ENCODE assay signal across 8 mouse cellular contexts in genomic region chr5:134932179-134932902, GRCm38 (mm10). TPM values are rescaled to one million over a fixed set of nuclear protein-coding genes. Genes with fewer than 3 reads are reported as not detected.
DNase-seq lines count a peak whose midpoint lies in the region; ATAC-seq and TF ChIP-seq lines count a peak whose summit lies in the region.

Gene Mettl27 (plus strand): TSS chr5:134932368.

- peak; percentile 88 to 89 for DNase-seq in B cell, adult 2 months
- DNase-seq in brain, adult 2 months (ENCODE audit: low read depth, low spot score) = peak; percentile 89
- DNase-seq in liver, adult 2 months (ENCODE audit: extremely low read depth, low read depth, low spot score) = peak; percentile 91
- peak; percentile 83 for DNase-seq in splenic B cell, adult 2 months (ENCODE audit: low read depth, low spot score)

- TF ChIP-seq POLR2A in liver, adult 2 months (IDR thresholded peaks at IDR 0.05; ENCODE audit: extremely low read depth, insufficient read depth, low read length) = peak; percentile 55
- peak; percentile 45 for TF ChIP-seq POLR2A in myocyte (IDR thresholded peaks at IDR 0.05; ENCODE audit: insufficient read length, low read depth)

- H3K4me3 ChIP-seq in heart, embryonic 11.5 days (ENCODE audit: low read depth, low read length) = peak within 1 kb of the TSS; percentile 64
- peak within 1 kb of the TSS; percentile 83 for H3K4me3 ChIP-seq in kidney, embryonic 16.5 days (ENCODE audit: low read length)
- H3K4me3 ChIP-seq in liver, adult 2 months (ENCODE audit: insufficient read depth, low read depth, low read length) = peak within 1 kb of the TSS; percentile 94
- H3K4me3 ChIP-seq in myocyte = peak within 1 kb of the TSS; percentile 69

- peak within 1 kb of the TSS; percentile 55 for H3ac ChIP-seq in myocyte (ENCODE audit: control insufficient read depth, insufficient read length)

- TF ChIP-seq CTCF in liver, adult 2 months (IDR thresholded peaks at IDR 0.05; ENCODE audit: low read depth, low read length) = no peak

- peak within 1 kb of the TSS; percentile 74 for H3K9ac ChIP-seq in heart, embryonic 11.5 days (ENCODE audit: low read depth, low read length)
- H3K9ac ChIP-seq in kidney, embryonic 16.5 days (replicated peaks; ENCODE audit: low read length) = peak within 1 kb of the TSS; percentile 85
- peak within 1 kb of the TSS; percentile 96 for H3K9ac ChIP-seq in liver, adult 2 months (ENCODE audit: low read depth, low read length)

- peak within 1 kb of the TSS; percentile 65 for H3K27ac ChIP-seq in heart, embryonic 11.5 days (ENCODE audit: low read depth, low read length)
- peak within 1 kb of the TSS; percentile 84 for H3K27ac ChIP-seq in kidney, embryonic 16.5 days (ENCODE audit: low read length)
- H3K27ac ChIP-seq in liver, adult 2 months (replicated peaks; ENCODE audit: insufficient read depth, low read depth, low read length) = peak within 1 kb of the TSS; percentile 76

- H3K4me1 ChIP-seq in heart, embryonic 11.5 days (ENCODE audit: control insufficient read depth, insufficient read depth, low read length) = no peaks in the 10 kb centered on the region; the same call in 1 of the 2 replicates
- 0 out of 2 replicates have a peak, but pooled peaks cover 6% of the 10 kb centered on the region for H3K4me1 ChIP-seq in kidney, embryonic 16.5 days (ENCODE audit: insufficient read depth, low read length)
- no peaks in the 10 kb centered on the region for H3K4me1 ChIP-seq in liver, adult 2 months (ENCODE audit: control insufficient read depth, insufficient read depth, low read length)

- WGBS in heart, embryonic 11.5 days (ENCODE audit: insufficient replicate concordance) = under 1% methylated on average over 41 of the region's 41 CpGs
- WGBS in kidney, embryonic 16.5 days = under 1% methylated on average over 41 of the region's 41 CpGs
- under 1% methylated on average over 41 of the region's 41 CpGs for WGBS in liver, adult 2 months

- H3K27me3 ChIP-seq in heart, embryonic 11.5 days (ENCODE audit: control insufficient read depth, insufficient read depth, low read length) = no peaks in the 10 kb centered on the region
- no peaks in the 10 kb centered on the region for H3K27me3 ChIP-seq in kidney, embryonic 16.5 days (ENCODE audit: insufficient read depth, low read length)
- H3K27me3 ChIP-seq in liver, adult 2 months (ENCODE audit: control insufficient read depth, insufficient read depth, low read length) = no peaks in the 10 kb centered on the region
- no peaks in the 10 kb centered on the region for H3K27me3 ChIP-seq in myocyte (ENCODE audit: control insufficient read depth, insufficient read depth, insufficient read length)
- H3K27me3 ChIP-seq in splenic B cell, adult 2 months (ENCODE audit: control insufficient read depth, insufficient read depth, low read length, poor library complexity, severe bottlenecking) = no peaks in the 10 kb centered on the region

- peak within 1 kb of the TSS; percentile 93 for H3K4me2 ChIP-seq in heart, embryonic 11.5 days
- H3K4me2 ChIP-seq in kidney, embryonic 16.5 days (replicated peaks; ENCODE audit: low read depth, low read length) = peak within 1 kb of the TSS; percentile 80
- H3K4me2 ChIP-seq in myocyte (ENCODE audit: low read depth) = peak within 1 kb of the TSS; percentile 89

- no peaks in the 10 kb centered on the region; the same call in 1 of the 2 replicates for H3K36me3 ChIP-seq in heart, embryonic 11.5 days (ENCODE audit: control insufficient read depth, insufficient read depth, low read length)
- H3K36me3 ChIP-seq in kidney, embryonic 16.5 days (ENCODE audit: insufficient read depth, low read length) = peaks cover 3% of the 10 kb centered on the region; the same call in 1 of the 2 replicates
- no peaks in the 10 kb centered on the region for H3K36me3 ChIP-seq in liver, adult 2 months (ENCODE audit: control insufficient read depth, insufficient read depth, low read length)
- H3K36me3 ChIP-seq in myocyte (ENCODE audit: control insufficient read depth, insufficient read depth) = no peaks in the 10 kb centered on the region
- no peaks in the 10 kb centered on the region for H3K36me3 ChIP-seq in splenic B cell, adult 2 months (ENCODE audit: control insufficient read depth, insufficient read depth, low read length, poor library complexity, severe bottlenecking)

- no peaks in the 10 kb centered on the region for H3K9me3 ChIP-seq in heart, embryonic 11.5 days (replicated peaks; ENCODE audit: control insufficient read depth, low read length)
- no peaks in the 10 kb centered on the region for H3K9me3 ChIP-seq in kidney, embryonic 16.5 days (ENCODE audit: low read length)

- peak; percentile 95 for ATAC-seq in erythroblast, adult 5-6 weeks (replicated peaks; ENCODE audit: low FRiP score, poor library complexity, severe bottlenecking)
- peak; percentile 92 for ATAC-seq in heart, embryonic 11.5 days (replicated peaks; ENCODE audit: insufficient number of reproducible peaks, low FRiP score, low TSS enrichment)
- ATAC-seq in kidney, embryonic 16.5 days (ENCODE audit: low FRiP score, low TSS enrichment) = peak; percentile 95

- H3K79me2 ChIP-seq in liver, adult 2 months (ENCODE audit: control insufficient read depth, insufficient read depth, low read length) = no peaks in the 10 kb centered on the region
- H3K79me2 ChIP-seq in myocyte (ENCODE audit: control insufficient read depth, insufficient read depth) = no peaks in the 10 kb centered on the region

TF ChIP-seq in myocyte, 11 proteins besides CTCF, POLR2A, EP300 and RAD21:
- no peak for TF ChIP-seq TCF3 (IDR thresholded peaks at IDR 0.05; ENCODE audit: insufficient read length, low read depth)
- TF ChIP-seq POLR2AphosphoS2 (IDR thresholded peaks at IDR 0.05; ENCODE audit: insufficient read length, low read depth) = no peak
- TF ChIP-seq USF1 (IDR thresholded peaks at IDR 0.05; ENCODE audit: low read depth) = peak; percentile 81

RNA-seq across cellular contexts. Expression of gene Mettl27, which starts in this region (rescaled TPM):
- total RNA-seq in erythroblast, adult 5-6 weeks (2015; ENCODE audit: low replicate concordance) = 70.4 and 120 TPM in 2 replicates
- total RNA-seq in erythroblast, adult 5-6 weeks (2017; ENCODE audit: low replicate concordance) = 62.4 and 85.2 TPM in 2 replicates
- 10.3 and 11.1 TPM in 2 replicates for polyA plus RNA-seq in heart, embryonic 11.5 days (2014; fragmentation: Nextera tagmentation; extraction: Ambion mirVana)
- 29.6 and 30.7 TPM in 2 replicates for polyA plus RNA-seq in kidney, embryonic 16.5 days (2015; fragmentation: Nextera tagmentation; extraction: Ambion mirVana)
- total RNA-seq in liver, adult 2 months (2014; rRNA removed) = 13.5 and 19.1 TPM in 2 replicates
- polyA plus RNA-seq in liver, adult 2 months (2012; rRNA removed) = 17.9 and 30.0 TPM in 2 replicates
- 9.1 TPM for polyA plus RNA-seq in myocyte (2012; fragmentation: generic; extraction: Trizol)

Comparison
In these comparisons a context has a peak if more than half of its experiments do, and no peak if none do; other contexts are left out.
1. Peak in every context shown above with its lines: DNase-seq, ATAC-seq, H3K4me3 ChIP-seq and H3K27ac ChIP-seq.